Mouse (Mus musculus): ENCODE results near the gene Selenof. TPM values are rescaled to one million over a fixed set of nuclear protein-coding genes. Genes with fewer than 3 reads are reported as not detected.

Selenof gene
- total and polyA plus RNA-seq, 3 experiments: 265 to 1,760 (median 316) TPM

GRCm38 (mm10) chr3:144592992-144593785, 23.1 kb downstream of the Selenof start:
- no peaks in the 10 kb centered on the region for H3K9me3 ChIP-seq (replicated peaks; ENCODE audit: insufficient read depth, low read length)
- H3K9ac ChIP-seq (ENCODE audit: control insufficient read depth, low read depth, low read length, poor library complexity, severe bottlenecking): no peak overlapping the region
- H3K27ac ChIP-seq (ENCODE audit: control insufficient read depth, low read depth, low read length): no peak overlapping the region
- no peaks in the 10 kb centered on the region; a peak in 1 of 4 replicates for H3K4me1 ChIP-seq (ENCODE audit: control insufficient read depth in 1 of 2, insufficient read depth in 2 of 2, low read length in 2 of 2)
- H3K79me2 ChIP-seq (ENCODE audit: control insufficient read depth, insufficient read depth, low read length, poor library complexity): no peaks in the 10 kb centered on the region
- TF ChIP-seq SMC3 (IDR thresholded peaks at IDR 0.05; ENCODE audit: low read depth, low read length) (no peak), MYC (IDR thresholded peaks at IDR 0.05; ENCODE audit: low read depth, low read length) (no peak), TCF12 (IDR thresholded peaks at IDR 0.05; ENCODE audit: low read depth, low read length) (no peak), ZC3H11A (IDR thresholded peaks at IDR 0.05; ENCODE audit: low read depth, low read length) (no peak), USF1 (IDR thresholded peaks at IDR 0.05; ENCODE audit: low read depth, low read length) (no peak), CHD2 (IDR thresholded peaks at IDR 0.05; ENCODE audit: low read length) (no peak), NRF1 (IDR thresholded peaks at IDR 0.05; ENCODE audit: insufficient read depth, low read depth, low read length, poor library complexity, severe bottlenecking) (no peak), MXI1 (IDR thresholded peaks at IDR 0.05; ENCODE audit: low read depth, low read length) (no peak), ZNF384 (IDR thresholded peaks at IDR 0.05; ENCODE audit: low read depth, low read length) (no peak), MEF2A (IDR thresholded peaks at IDR 0.05; ENCODE audit: extremely low read depth, insufficient replicate concordance, low read depth, low read length, poor library complexity, severe bottlenecking) (no peak), HCFC1 (IDR thresholded peaks at IDR 0.05; ENCODE audit: low read depth, low read length) (no peak), TBP (IDR thresholded peaks at IDR 0.05; ENCODE audit: low read depth, low read length) (no peak), CTCF (IDR thresholded peaks at IDR 0.05 in 2 of 3, conservative IDR thresholded peaks at IDR 0.05 in 1 of 3; ENCODE audit: control insufficient read depth in 1 of 3, insufficient read depth in 1 of 3, low read depth in 2 of 3, low read length in 3 of 3, poor library complexity in 1 of 3, severe bottlenecking in 1 of 3) (no peak)
- H3K27me3 ChIP-seq (ENCODE audit: control insufficient read depth in 1 of 2, insufficient read depth in 2 of 2, low read length in 2 of 2): no peaks in the 10 kb centered on the region
- H3K36me3 ChIP-seq (ENCODE audit: control insufficient read depth in 1 of 2, insufficient read depth in 2 of 2, low read length in 2 of 2): peaks cover 3 to 20% of the 10 kb centered on the region in 2 experiments
- no peak overlapping the region for H3K4me3 ChIP-seq (ENCODE audit: control insufficient read depth in 1 of 2, insufficient read depth in 1 of 2, low read depth in 2 of 2, low read length in 2 of 2)
- DNase-seq (ENCODE audit: low read depth, low spot score): no peak

- Histone ChIP-seq H3K27ac (ENCODE audit: control insufficient read depth, low read depth, low read length) (no peak overlapping the region), H3K9me3 (replicated peaks; ENCODE audit: insufficient read depth, low read length) (no peaks in the 10 kb centered on the region), H3K36me3 (ENCODE audit: control insufficient read depth in 1 of 2, insufficient read depth in 2 of 2, low read length in 2 of 2) (peaks cover 3 to 10% of the 10 kb centered on the region in 2 experiments), H3K79me2 (ENCODE audit: control insufficient read depth, insufficient read depth, low read length, poor library complexity) (no peaks in the 10 kb centered on the region), H3K4me3 (ENCODE audit: control insufficient read depth in 1 of 2, insufficient read depth in 1 of 2, low read depth in 2 of 2, low read length in 2 of 2) (no peak overlapping the region), H3K27me3 (ENCODE audit: control insufficient read depth in 1 of 2, insufficient read depth in 2 of 2, low read length in 2 of 2) (no peaks in the 10 kb centered on the region), H3K4me1 (ENCODE audit: control insufficient read depth in 1 of 2, insufficient read depth in 2 of 2, low read length in 2 of 2) (no peaks in the 10 kb centered on the region; a peak in 1 of 4 replicates), H3K9ac (ENCODE audit: control insufficient read depth, low read depth, low read length, poor library complexity, severe bottlenecking) (no peak overlapping the region)
- TF ChIP-seq GATA1 (IDR thresholded peaks at IDR 0.05; ENCODE audit: low read depth, low read length) (no peak), NRF1 (IDR thresholded peaks at IDR 0.05; ENCODE audit: insufficient read depth, low read depth, low read length, poor library complexity, severe bottlenecking) (no peak), CHD2 (IDR thresholded peaks at IDR 0.05; ENCODE audit: low read length) (no peak), MYB (IDR thresholded peaks at IDR 0.05; ENCODE audit: low read depth, low read length) (no peak), TAL1 (IDR thresholded peaks at IDR 0.05; ENCODE audit: low read length) (no peak)
- DNase-seq (ENCODE audit: low read depth, low spot score): peak; percentile 51
Measured at GRCm38 (mm10) chr3:144597121-144597520, 27.0 kb downstream of the Selenof start.

All from MEL (cell line).